Mouse (Mus musculus): Measurements from ENCODE around the gene Htatip2. TPM values are rescaled to one million over a fixed set of nuclear protein-coding genes. Genes with fewer than 3 reads are reported as not detected.

Htatip2 gene
- polyA plus RNA-seq, 1 experiment: 19.6 TPM

- no peak for TF ChIP-seq GATA1 (IDR thresholded peaks at IDR 0.05; ENCODE audit: low read length)
Observed at GRCm38 (mm10) chr7:49809562-49809961, 50.6 kb downstream of the Htatip2 start.

GRCm38 (mm10) chr7:49811346-49811745, 52.4 kb downstream of the Htatip2 start:
- TF ChIP-seq GATA1 (IDR thresholded peaks at IDR 0.05; ENCODE audit: low read length): no peak

DNA sequence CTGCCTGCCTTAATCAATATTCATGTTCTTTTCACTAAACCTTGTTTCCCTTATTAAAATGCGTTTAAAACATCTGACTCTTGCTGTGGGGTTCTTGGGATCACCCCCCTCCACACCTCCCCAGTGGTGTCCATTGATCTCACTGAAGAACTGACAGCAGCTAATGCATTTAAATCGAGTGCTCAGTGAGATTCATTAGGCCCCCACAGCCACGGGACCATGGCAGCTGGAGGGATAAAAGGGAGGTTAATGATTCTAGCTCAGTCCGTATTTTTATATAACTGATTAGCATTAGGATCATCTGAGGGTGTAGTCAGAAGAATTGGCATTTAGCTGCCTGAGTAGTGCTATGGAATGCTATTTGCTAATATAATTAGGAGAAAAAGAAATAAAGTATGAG, 60.5 kb downstream of the Htatip2 start:
- no peak for TF ChIP-seq GATA1 (IDR thresholded peaks at IDR 0.05; ENCODE audit: low read length)

- no peak for TF ChIP-seq GATA1 (IDR thresholded peaks at IDR 0.05; ENCODE audit: low read length)
Observed at GRCm38 (mm10) chr7:49821370-49821769, 62.5 kb downstream of the Htatip2 start.

DNA sequence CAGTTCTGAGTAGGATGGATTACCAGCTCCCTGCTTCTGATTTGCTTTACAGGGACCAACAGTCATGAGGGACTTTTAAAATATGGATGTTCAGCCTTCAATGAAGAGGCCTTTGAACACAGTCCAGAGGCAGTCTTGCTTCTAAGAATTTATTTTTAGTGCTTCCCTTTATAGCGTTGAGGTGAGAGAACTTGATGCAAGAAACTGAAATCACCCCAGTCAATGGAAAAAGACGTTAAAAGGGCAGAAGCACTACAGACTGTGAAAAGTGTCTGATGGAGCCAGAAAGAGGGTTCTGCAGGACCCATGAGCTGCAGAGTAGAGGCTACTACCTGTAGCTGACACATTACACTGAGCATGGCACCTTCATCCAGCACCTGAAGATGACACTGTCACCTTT, 63.1 kb downstream of the Htatip2 start:
- no peak for TF ChIP-seq GATA1 (IDR thresholded peaks at IDR 0.05; ENCODE audit: low read length)

Other genes with a start within 250 kb of the Htatip2 start
- not detected in 2 replicates for gene Dbx1, start 122.3 kb upstream of the Htatip2 start, polyA plus RNA-seq (2012)
- gene Prmt3, start 19.2 kb downstream of the Htatip2 start, polyA plus RNA-seq (2012): 126 and 252 TPM in 2 replicates
- gene Slc6a5, start 151.0 kb downstream of the Htatip2 start, polyA plus RNA-seq (2012): not detected in 2 replicates
- gene Nell1, start 215.7 kb downstream of the Htatip2 start, polyA plus RNA-seq (2012): not detected in 2 replicates

Data from G1E-ER4 (cell line).